Mouse (Mus musculus) myocyte (in vitro differentiated cells): ENCODE measurements around the gene Olfr30. TPM values are rescaled to one million over a fixed set of nuclear protein-coding genes. Genes with fewer than 3 reads are reported as not detected.

Experiments used
- H3K27me3 ChIP-seq: one replicate; pipeline ENCODE4 v1.6.1; 2011; ENCODE audit not compliant: control insufficient read depth, insufficient read depth, insufficient read length
- H3K36me3 ChIP-seq: one replicate; pipeline ENCODE4 v1.6.1; 2011; ENCODE audit not compliant: control insufficient read depth, insufficient read depth
- H3K4me2 ChIP-seq: one replicate; pipeline ENCODE4 v1.6.1; 2011; ENCODE audit warnings: low read depth, control low read depth
- H3K4me3 ChIP-seq: one replicate; pipeline ENCODE4 v1.5.1; 2011; ENCODE audit warnings: mild to moderate bottlenecking, control low read depth, moderate library complexity
- H3K79me2 ChIP-seq: one replicate; pipeline ENCODE4 v1.6.1; 2011; ENCODE audit not compliant: control insufficient read depth, insufficient read depth
- H3ac ChIP-seq: one replicate; pipeline ENCODE4 v1.6.1; 2011; ENCODE audit not compliant: control insufficient read depth, insufficient read length
- CEBPB ChIP-seq: IDR thresholded peaks from 2 replicates; pipeline ENCODE4 v1.6.1; 2011; ENCODE audit warnings: mild to moderate bottlenecking, moderate library complexity; ENCODE audit not compliant: poor library complexity, insufficient read depth, severe bottlenecking
- E2F4 ChIP-seq: IDR thresholded peaks from one replicate; pipeline ENCODE4 v1.6.1; 2011; ENCODE audit warnings: mild to moderate bottlenecking, control low read depth, moderate library complexity; ENCODE audit not compliant: insufficient read depth
- MAX ChIP-seq: IDR thresholded peaks from one replicate; pipeline ENCODE4 v1.6.1; 2011; ENCODE audit warnings: low read depth, mild to moderate bottlenecking, control low read depth
- MYOD1 ChIP-seq, 3 experiments: IDR thresholded peaks; one replicate each; pipeline ENCODE4 v1.6.1; 2011; ENCODE audit warnings: control low read depth in 2 of 3, low read depth in 2 of 3, mild to moderate bottlenecking in 2 of 3, moderate library complexity in 1 of 3; ENCODE audit not compliant: insufficient read length in 2 of 3, control insufficient read depth in 1 of 3
- MYOG ChIP-seq, 3 experiments: IDR thresholded peaks; one replicate each; pipeline ENCODE4 v1.6.1; 2011; ENCODE audit warnings: control low read depth in 2 of 3, low read depth in 2 of 3, mild to moderate bottlenecking in 2 of 3; ENCODE audit not compliant: insufficient read length in 2 of 3, control insufficient read depth in 1 of 3, insufficient read depth in 1 of 3
- POLR2A ChIP-seq: IDR thresholded peaks from one replicate; pipeline ENCODE4 v1.6.1; 2011; ENCODE audit warnings: low read depth, mild to moderate bottlenecking, control low read depth, moderate library complexity; ENCODE audit not compliant: insufficient read length
- POLR2AphosphoS2 ChIP-seq: IDR thresholded peaks from one replicate; pipeline ENCODE4 v1.6.1; 2011; ENCODE audit warnings: low read depth, control low read depth; ENCODE audit not compliant: insufficient read length
- REST ChIP-seq: IDR thresholded peaks from one replicate; pipeline ENCODE4 v1.6.1; 2011; ENCODE audit warnings: mild to moderate bottlenecking, control low read depth, moderate library complexity; ENCODE audit not compliant: insufficient read depth, insufficient read length
- SRF ChIP-seq: IDR thresholded peaks from one replicate; pipeline ENCODE4 v1.6.1; 2011; ENCODE audit warnings: low read depth; ENCODE audit not compliant: control insufficient read depth, insufficient read length
- TCF12 ChIP-seq: IDR thresholded peaks from one replicate; pipeline ENCODE4 v1.6.1; 2011; ENCODE audit warnings: mild to moderate bottlenecking, control low read depth; ENCODE audit not compliant: poor library complexity, insufficient read depth, severe bottlenecking
- TCF3 ChIP-seq: IDR thresholded peaks from one replicate; pipeline ENCODE4 v1.6.1; 2011; ENCODE audit warnings: low read depth, control low read depth; ENCODE audit not compliant: insufficient read length
- USF1 ChIP-seq: IDR thresholded peaks from one replicate; pipeline ENCODE4 v1.6.1; 2011; ENCODE audit warnings: low read depth, mild to moderate bottlenecking, control low read depth, moderate library complexity
- polyA plus RNA-seq: library from polyadenylated mRNA; unstranded; fragments of >200 nt; fragmentation: generic; extraction: Trizol; gene quantifications from one replicate; pipeline ENCODE4 v1.2.1, GENCODE M21; 2012; ENCODE audit warnings: missing spikeins

Olfr30 gene
- polyA plus RNA-seq, 1 experiment: not detected

DNA sequence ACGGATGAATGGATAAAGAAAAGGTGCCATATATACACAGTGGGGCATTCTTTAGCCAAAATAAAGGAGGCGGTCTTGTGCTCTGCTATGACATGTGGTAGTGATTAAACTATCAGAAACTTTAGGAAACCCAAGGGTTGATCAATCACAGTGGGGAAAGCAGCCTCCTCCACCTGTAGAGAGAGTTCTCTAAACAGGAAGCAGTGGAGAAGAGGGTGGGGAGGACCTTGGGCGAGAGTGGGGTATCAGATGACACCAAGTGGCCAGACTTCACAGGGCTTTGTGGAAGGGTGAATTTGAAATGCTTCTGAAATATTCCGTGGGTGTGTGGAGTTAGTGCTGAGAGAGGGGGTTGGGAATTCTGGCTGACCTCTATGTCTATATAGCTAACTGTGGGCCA lies 8.5 kb downstream of the Olfr30 start:
- Histone ChIP-seq H3K36me3 (no peaks in the 10 kb centered on the region), H3K4me3 (no peak overlapping the region), H3K27me3 (no peaks in the 10 kb centered on the region), H3K4me2 (no peak overlapping the region), H3K79me2 (no peaks in the 10 kb centered on the region), H3ac (no peak overlapping the region)
- no peak for TF ChIP-seq TCF3
- no peak for TF ChIP-seq REST
- TF ChIP-seq MAX: no peak
- no peak for TF ChIP-seq POLR2A
- no peak for TF ChIP-seq USF1
- no peak for TF ChIP-seq POLR2AphosphoS2
- no peak for TF ChIP-seq SRF
- no peak for TF ChIP-seq MYOG (IDR thresholded peaks at IDR 0.05; ENCODE audit: control insufficient read depth in 1 of 3, insufficient read depth in 1 of 3, insufficient read length in 2 of 3, low read depth in 2 of 3)
- no peak for TF ChIP-seq E2F4
- TF ChIP-seq CEBPB: no peak
- TF ChIP-seq TCF12: no peak
- no peak for TF ChIP-seq MYOD1 (IDR thresholded peaks at IDR 0.05; ENCODE audit: control insufficient read depth in 1 of 3, insufficient read length in 2 of 3, low read depth in 2 of 3)

DNA sequence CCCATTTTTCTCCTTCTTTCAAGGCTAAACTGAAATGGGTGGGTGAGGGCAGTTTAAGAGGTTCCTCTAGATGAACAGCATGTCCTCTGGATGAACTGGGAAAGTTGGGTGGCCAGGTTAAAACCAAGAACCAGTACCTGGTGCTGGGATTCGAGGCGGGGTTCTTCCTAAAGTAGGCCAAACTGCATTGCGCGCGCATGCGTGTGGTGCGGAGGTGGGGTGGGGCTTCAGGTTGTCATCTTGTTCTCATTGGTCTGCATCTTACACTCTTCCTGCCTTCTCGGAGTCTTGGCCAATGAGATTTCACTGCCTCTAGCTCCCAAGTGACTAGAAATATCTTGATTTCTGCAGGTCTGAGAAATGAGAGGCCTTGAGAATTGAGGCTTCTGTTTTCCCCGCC lies 9.3 kb downstream of the Olfr30 start, which contains the start of gene Lypd9:
Gene Lypd9, minus strand, starts transcription at position 165 of the 400 bp plus-strand sequence.
- Histone ChIP-seq H3ac (no peak within 1 kb of the TSS), H3K4me3 (no peak within 1 kb of the TSS), H3K4me2 (no peak within 1 kb of the TSS), H3K27me3 (no peaks in the 10 kb centered on the region), H3K36me3 (no peaks in the 10 kb centered on the region), H3K79me2 (no peaks in the 10 kb centered on the region)
- TF ChIP-seq SRF: no peak
- no peak for TF ChIP-seq TCF3
- no peak for TF ChIP-seq POLR2AphosphoS2
- no peak for TF ChIP-seq POLR2A
- no peak for TF ChIP-seq CEBPB
- TF ChIP-seq E2F4: no peak
- TF ChIP-seq MYOG (IDR thresholded peaks at IDR 0.05; ENCODE audit: control insufficient read depth in 1 of 3, insufficient read depth in 1 of 3, insufficient read length in 2 of 3, low read depth in 2 of 3): no peak
- TF ChIP-seq TCF12: no peak
- TF ChIP-seq MYOD1 (IDR thresholded peaks at IDR 0.05; ENCODE audit: control insufficient read depth in 1 of 3, insufficient read length in 2 of 3, low read depth in 2 of 3): no peak
- no peak for TF ChIP-seq MAX
- TF ChIP-seq REST: no peak
- no peak for TF ChIP-seq USF1

DNA sequence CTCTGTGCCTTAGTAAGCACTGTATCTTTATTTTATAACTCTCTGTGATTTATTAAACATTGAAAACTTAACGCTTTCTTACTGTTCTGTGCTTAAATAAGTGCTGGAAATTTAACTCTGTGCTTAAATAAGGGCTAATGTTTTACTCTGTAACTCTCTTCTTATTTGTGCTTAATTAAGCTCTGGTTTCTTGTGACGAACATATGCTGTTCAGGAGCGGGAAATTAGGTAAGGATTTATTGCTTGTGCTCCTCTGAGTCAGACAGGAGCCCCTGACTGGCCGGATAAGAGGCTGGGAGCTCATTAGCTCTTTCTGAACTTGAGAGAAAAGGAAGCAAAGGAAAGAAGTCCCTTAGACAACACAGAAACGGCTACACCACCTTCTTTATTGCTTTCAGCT lies 24.2 kb downstream of the Olfr30 start:
- no peak overlapping the region for H3K4me2 ChIP-seq
- no peak overlapping the region for H3ac ChIP-seq
- no peaks in the 10 kb centered on the region for H3K36me3 ChIP-seq
- H3K27me3 ChIP-seq: no peaks in the 10 kb centered on the region
- H3K79me2 ChIP-seq: no peaks in the 10 kb centered on the region
- no peak overlapping the region for H3K4me3 ChIP-seq
- TF ChIP-seq TCF3 (no peak), MYOD1 (IDR thresholded peaks at IDR 0.05; ENCODE audit: control insufficient read depth in 1 of 3, insufficient read length in 2 of 3, low read depth in 2 of 3) (no peak), E2F4 (no peak), REST (no peak), POLR2AphosphoS2 (no peak), MYOG (IDR thresholded peaks at IDR 0.05; ENCODE audit: control insufficient read depth in 1 of 3, insufficient read depth in 1 of 3, insufficient read length in 2 of 3, low read depth in 2 of 3) (no peak), POLR2A (no peak), USF1 (no peak)

DNA sequence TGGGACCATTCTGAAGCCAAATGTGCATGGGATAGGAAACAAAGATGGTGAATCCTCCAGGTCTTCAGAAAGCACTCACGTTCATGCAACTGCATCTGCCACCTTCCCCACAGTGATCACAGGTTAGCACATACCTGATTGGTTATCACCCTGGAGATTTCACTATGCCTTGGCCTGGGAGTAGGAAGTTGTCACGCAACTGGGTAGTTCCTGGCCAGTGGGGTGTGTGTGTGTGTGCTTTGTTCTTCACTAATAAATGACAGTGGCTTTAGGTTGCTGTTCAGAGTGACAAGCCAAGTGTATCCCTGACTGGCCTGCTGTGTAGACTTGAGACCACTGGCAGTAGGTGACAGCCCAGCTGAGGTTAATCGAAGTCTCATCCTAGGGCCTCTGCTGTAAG lies 29.8 kb downstream of the Olfr30 start, which contains the start of gene Gm12253:
Gene Gm12253, plus strand, starts transcription at position 301 of the 400 bp plus-strand sequence.
- H3K27me3 ChIP-seq: no peaks in the 10 kb centered on the region

More for the DNA sequence above, 29.8 kb downstream of the Olfr30 start, which contains the start of gene Gm12253:
- Histone ChIP-seq H3K36me3 (no peaks in the 10 kb centered on the region), H3ac (no peak within 1 kb of the TSS), H3K4me3 (no peak within 1 kb of the TSS), H3K4me2 (no peak within 1 kb of the TSS), H3K79me2 (no peaks in the 10 kb centered on the region)
- TF ChIP-seq E2F4 (no peak), POLR2A (no peak), TCF12 (no peak), MYOD1 (IDR thresholded peaks at IDR 0.05; ENCODE audit: control insufficient read depth in 1 of 3, insufficient read length in 2 of 3, low read depth in 2 of 3) (no peak), SRF (no peak), MAX (no peak), POLR2AphosphoS2 (no peak), TCF3 (no peak), CEBPB (no peak), USF1 (no peak), REST (no peak), MYOG (IDR thresholded peaks at IDR 0.05; ENCODE audit: control insufficient read depth in 1 of 3, insufficient read depth in 1 of 3, insufficient read length in 2 of 3, low read depth in 2 of 3) (no peak)
